ENCODE assay signal across 26 mouse cellular contexts in genomic region chr5:91801297-91801980, GRCm38 (mm10).
A peak's percentile ranks its signal among the peaks of the same experiment; 100 is the strongest.
DNase-seq lines count a peak whose midpoint lies in the region; ATAC-seq and TF ChIP-seq lines count a peak whose summit lies in the region.
"Had no signal": no experiment of that assay in that cellular context is flagged by ENCODE, and none has a peak within 500 bp of the region (broad histone marks: within the 10 kb centered on the region; RNA-seq: fewer than 3 reads in every experiment).

No protein-coding gene starts in this region.

- H3K9ac ChIP-seq in forebrain, embryonic 15.5 days (replicated peaks), result no peak overlapping the region
- no peak overlapping the region for H3K9ac ChIP-seq in forebrain, embryonic 14.5 days (ENCODE audit: low read length)
- H3K9ac ChIP-seq: embryonic facial prominence, embryonic 15.5 days; heart, embryonic 13.5 days; hindbrain, embryonic 14.5 days had no signal

- no peak for TF ChIP-seq CTCF in brain, embryonic 14.5 days (IDR thresholded peaks at IDR 0.05; ENCODE audit: borderline replicate concordance, extremely low read depth, insufficient read depth, insufficient read length)

- H3K4me1 ChIP-seq in forebrain, embryonic 15.5 days, result no peaks in the 10 kb centered on the region
- no peaks in the 10 kb centered on the region for H3K4me1 ChIP-seq in forebrain, embryonic 14.5 days (ENCODE audit: control insufficient read depth, insufficient read depth, low read length)
- H3K4me1 ChIP-seq: embryonic facial prominence, embryonic 15.5 days; heart, embryonic 10.5 days; heart, embryonic 13.5 days had no signal

- H3K27ac ChIP-seq in forebrain, embryonic 15.5 days (replicated peaks), result no peak overlapping the region
- no peak overlapping the region for H3K27ac ChIP-seq in forebrain, embryonic 14.5 days (ENCODE audit: low read depth, low read length)
- H3K27ac ChIP-seq: embryonic facial prominence, embryonic 15.5 days; heart, adult 2 months; heart, embryonic 10.5 days; heart, embryonic 13.5 days; hindbrain, embryonic 14.5 days; hindbrain, postnatal 0 days had no signal

- ATAC-seq in forebrain, embryonic 15.5 days (replicated peaks), result peak; percentile 51
- ATAC-seq in forebrain, embryonic 14.5 days, result no peak
- ATAC-seq: CD4-positive, CD25-positive, alpha-beta regulatory T cell, adult 4 months; hindbrain, postnatal 0 days; inflammation-experienced regulatory T-cells, adult 6 months; intestine, embryonic 16.5 days had no signal

- H3K4me2 ChIP-seq in forebrain, embryonic 15.5 days (replicated peaks), result no peak overlapping the region
- H3K4me2 ChIP-seq in forebrain, embryonic 14.5 days (ENCODE audit: low read length), result no peak overlapping the region
- H3K4me2 ChIP-seq: embryonic facial prominence, embryonic 15.5 days; heart, embryonic 13.5 days; hindbrain, embryonic 14.5 days had no signal

- no peak overlapping the region for H3K4me3 ChIP-seq in forebrain, embryonic 15.5 days
- no peak overlapping the region for H3K4me3 ChIP-seq in forebrain, embryonic 14.5 days (ENCODE audit: low read depth, low read length)
- H3K4me3 ChIP-seq: embryonic facial prominence, embryonic 15.5 days; heart, adult 2 months; heart, embryonic 10.5 days; heart, embryonic 13.5 days had no signal

- no peak for TF ChIP-seq POLR2A in brain, embryonic 14.5 days (IDR thresholded peaks at IDR 0.05; ENCODE audit: borderline replicate concordance, extremely low read depth, insufficient read depth, insufficient read length, poor library complexity, severe bottlenecking)

- no peaks in the 10 kb centered on the region for H3K27me3 ChIP-seq in forebrain, embryonic 15.5 days
- no peaks in the 10 kb centered on the region for H3K27me3 ChIP-seq in forebrain, embryonic 14.5 days (replicated peaks; ENCODE audit: control insufficient read depth, insufficient read depth, low read length)
- H3K27me3 ChIP-seq: embryonic facial prominence, embryonic 15.5 days; heart, embryonic 13.5 days had no signal

- WGBS in forebrain, embryonic 15.5 days, result 71% methylated on average over 3 of the region's 3 CpGs
- WGBS in forebrain, embryonic 14.5 days, result 81% methylated on average over 3 of the region's 3 CpGs

- H3K9me3 ChIP-seq in forebrain, embryonic 15.5 days, result no peaks in the 10 kb centered on the region
- H3K9me3 ChIP-seq in forebrain, embryonic 14.5 days (replicated peaks; ENCODE audit: control insufficient read depth, low read length), result no peaks in the 10 kb centered on the region
- H3K9me3 ChIP-seq: embryonic facial prominence, embryonic 15.5 days; heart, embryonic 10.5 days; heart, embryonic 13.5 days had no signal

- DNase-seq in forebrain, embryonic 14.5 days (ENCODE audit: low spot score), result no peak
- peak; percentile 9 for DNase-seq in layer of hippocampus, adult 11-12 months (ENCODE audit: low spot score)
- DNase-seq in layer of hippocampus, adult 9-10 months (ENCODE audit: low spot score), result no peak
- peak; percentile 18 for DNase-seq in brain, embryonic 14.5 days (ENCODE audit: low read depth)
- no peak for DNase-seq in right cerebral cortex, adult 18-20 months
- DNase-seq: adrenal gland, adult 2 months; adrenal gland, postnatal 14 days; cerebellum, adult 11-12 months; cerebellum, adult 8-10 months; cerebellum, postnatal 10 days; cerebellum, postnatal 36 days; embryo, embryonic 11 days; gastrocnemius, postnatal 10 days; gastrocnemius, postnatal 36 days; heart, adult 2 months; heart, postnatal 14 days; heart, postnatal 4 days had no signal

- no peaks in the 10 kb centered on the region for H3K36me3 ChIP-seq in forebrain, embryonic 15.5 days
- H3K36me3 ChIP-seq in forebrain, embryonic 14.5 days (ENCODE audit: control insufficient read depth, insufficient read depth, low read length), result no peaks in the 10 kb centered on the region
- H3K36me3 ChIP-seq: embryonic facial prominence, embryonic 15.5 days; heart, embryonic 10.5 days; heart, embryonic 13.5 days had no signal

Comparison
In these comparisons a context has a peak if more than half of its experiments do, and no peak if none do; other contexts are left out.
1. DNase-seq: peak in layer of hippocampus, adult 11-12 months (single experiment) and brain, embryonic 14.5 days (single experiment); none in forebrain, embryonic 14.5 days (single experiment), layer of hippocampus, adult 9-10 months (single experiment) and right cerebral cortex, adult 18-20 months (single experiment).